Mouse (Mus musculus) lung, postnatal 0 days (tissue): ENCODE data around the gene Gnai2.
A peak's percentile ranks its signal among the peaks of the same experiment; 100 is the strongest.

Experiments
- CTCF ChIP-seq: IDR thresholded peaks from 2 replicates; pipeline ENCODE4 v1.5.1; 2016; ENCODE audit warnings: antibody characterized with exemption, mild to moderate bottlenecking
- EP300 ChIP-seq: IDR thresholded peaks from 2 replicates; pipeline ENCODE4 v1.6.1; 2016; ENCODE audit warnings: antibody characterized with exemption, mild to moderate bottlenecking, control low read depth

GRCm38 (mm10) chr9:107640257-107640772 is 5.1 kb upstream of the Gnai2 start:
- no peak for TF ChIP-seq EP300
- peak; percentile 38; the same call in 1 of the 2 replicates for TF ChIP-seq CTCF
